Mouse (Mus musculus): Measurements from ENCODE around the gene Smc3.
A peak's percentile ranks its signal among the peaks of the same experiment; 100 is the strongest.
"Not testable (repeated sequence)": the region's sequence is repeated elsewhere in the genome, so short reads cannot be mapped to it uniquely, and the experiment has no call there.

Gene Smc3

DNA sequence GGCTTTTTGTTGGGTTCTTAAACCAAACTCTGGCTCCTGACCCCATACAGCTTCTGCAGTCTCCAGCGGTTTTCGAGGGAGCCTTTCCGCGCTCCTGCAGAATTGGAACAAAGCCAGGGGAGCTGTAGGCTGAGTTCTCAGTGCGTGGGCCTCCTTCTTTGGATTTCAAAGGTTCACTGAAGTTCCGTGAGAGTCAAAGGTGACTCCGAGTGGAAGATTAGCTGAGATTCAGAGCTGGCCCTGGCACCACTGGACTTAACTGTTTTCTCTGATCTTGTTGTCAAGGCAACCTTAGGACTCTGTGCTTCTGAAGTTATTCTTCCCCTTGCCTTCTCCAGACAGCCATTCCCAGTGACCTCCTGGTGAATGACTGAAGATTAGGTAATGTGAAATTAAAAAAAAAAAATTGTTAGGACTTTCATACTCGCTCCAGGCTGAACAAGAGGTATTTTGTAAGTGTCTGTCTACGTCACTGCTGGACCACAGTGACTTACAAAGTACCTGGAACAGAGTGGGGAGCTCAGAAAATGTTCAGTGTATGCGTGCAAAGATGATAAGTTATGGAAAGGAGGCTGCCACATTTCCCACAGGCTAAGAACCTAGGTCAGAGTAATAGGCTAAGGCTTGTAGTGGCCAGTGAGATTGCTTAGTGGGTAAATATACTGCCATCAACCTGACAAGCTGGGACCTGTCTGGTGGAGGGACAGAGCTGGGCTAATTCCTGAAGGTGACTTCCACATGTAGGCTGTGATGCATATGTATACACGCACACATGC, 23.0 kb upstream of the Smc3 start:
- peak; percentile 31 to 54 for DNase-seq

DNA sequence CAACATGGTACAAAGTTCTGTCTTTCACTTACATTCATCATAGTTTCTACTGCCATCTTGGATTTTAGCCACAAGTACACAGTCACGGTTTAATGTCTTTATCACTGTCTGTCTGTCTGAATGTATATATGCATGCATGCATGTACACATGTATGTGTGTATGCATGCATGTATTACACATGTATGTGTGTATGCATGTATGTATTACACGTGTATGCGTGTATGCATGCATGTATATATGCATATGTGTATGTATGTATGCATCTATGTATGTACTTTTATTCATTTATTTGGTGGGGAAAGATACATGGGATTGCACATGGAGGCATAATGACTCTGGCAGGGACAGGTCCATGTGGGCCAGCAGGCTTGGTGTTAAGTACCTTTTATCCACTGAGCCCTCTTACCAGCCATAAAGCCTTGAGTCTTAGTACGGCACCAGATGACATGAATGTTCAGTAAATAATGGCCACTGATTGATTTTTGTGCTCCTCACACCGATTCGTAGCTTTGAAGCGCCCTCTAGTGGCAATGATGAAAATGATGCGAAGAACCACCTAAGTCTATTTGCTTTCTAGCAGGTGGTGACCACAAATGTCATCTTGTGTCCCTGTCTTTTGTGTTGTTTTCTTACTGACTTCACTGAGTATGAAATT, 21.5 kb upstream of the Smc3 start:
- peak; percentile 64 to 76 for DNase-seq

DNA sequence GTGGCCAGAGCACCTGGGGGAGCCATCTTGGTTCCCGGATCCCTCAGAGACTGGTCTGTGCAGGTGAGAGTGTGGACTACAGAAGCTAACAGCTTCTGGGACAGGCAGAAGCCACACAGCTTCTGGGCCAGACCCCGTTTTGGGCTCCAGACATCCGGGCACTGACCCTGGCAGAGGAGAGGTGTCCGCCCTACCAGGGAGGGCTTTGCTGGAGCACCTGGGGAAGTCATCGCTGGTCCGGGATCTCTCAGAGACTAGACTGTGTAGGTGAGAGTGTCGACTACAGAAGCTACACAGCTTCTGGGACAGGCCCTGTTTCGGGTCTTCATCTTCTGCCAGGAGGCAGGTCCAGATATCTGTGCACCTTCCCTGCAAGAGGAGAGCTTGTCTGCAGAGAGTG, 19.9 kb upstream of the Smc3 start:
- DNase-seq: not testable (repeated sequence)

DNA sequence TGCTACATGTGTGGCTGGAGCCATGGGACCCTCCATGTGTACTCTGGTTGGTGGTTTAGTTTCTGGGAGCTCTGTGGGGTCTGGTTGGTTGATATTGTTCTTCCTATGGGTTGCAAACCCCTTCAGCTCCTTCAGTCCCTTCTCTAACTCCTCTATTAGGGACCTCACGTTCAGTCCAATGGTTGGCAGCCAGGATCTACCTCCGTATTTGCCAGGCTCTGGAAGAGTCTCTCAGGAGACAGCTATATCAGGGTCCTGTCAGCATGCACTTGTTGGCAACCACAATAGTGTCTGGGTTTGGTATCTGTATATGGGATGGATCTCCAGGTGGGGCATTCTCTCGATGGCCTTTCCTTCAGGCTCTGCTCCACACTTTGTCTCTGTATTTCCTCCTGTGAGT, 12.5 kb upstream of the Smc3 start:
- not testable (repeated sequence) for DNase-seq

DNA sequence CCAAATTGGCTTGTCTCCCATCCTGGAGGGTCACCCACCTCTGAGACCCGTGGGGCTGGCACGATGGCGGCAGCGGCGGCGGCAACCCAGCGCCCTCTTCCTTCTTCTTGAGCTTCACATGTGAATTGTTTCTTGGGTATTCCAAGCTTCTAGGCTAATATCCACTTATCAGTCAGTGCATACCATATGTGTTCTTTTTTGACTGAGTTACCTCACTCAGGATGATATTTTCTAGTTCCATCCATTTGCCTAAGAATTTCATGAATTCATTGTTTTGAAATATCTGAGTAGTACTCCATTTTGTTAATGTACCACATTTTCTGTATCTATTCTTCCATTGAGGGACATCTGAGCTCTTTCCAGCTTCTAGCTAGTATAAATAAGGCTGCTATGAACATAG, 11.2 kb upstream of the Smc3 start, which contains the start of gene Nutf2-ps1:
Gene Nutf2-ps1 (minus strand): TSS at position 101 of the 400 bp plus-strand sequence.
- not testable (repeated sequence) for DNase-seq

DNA sequence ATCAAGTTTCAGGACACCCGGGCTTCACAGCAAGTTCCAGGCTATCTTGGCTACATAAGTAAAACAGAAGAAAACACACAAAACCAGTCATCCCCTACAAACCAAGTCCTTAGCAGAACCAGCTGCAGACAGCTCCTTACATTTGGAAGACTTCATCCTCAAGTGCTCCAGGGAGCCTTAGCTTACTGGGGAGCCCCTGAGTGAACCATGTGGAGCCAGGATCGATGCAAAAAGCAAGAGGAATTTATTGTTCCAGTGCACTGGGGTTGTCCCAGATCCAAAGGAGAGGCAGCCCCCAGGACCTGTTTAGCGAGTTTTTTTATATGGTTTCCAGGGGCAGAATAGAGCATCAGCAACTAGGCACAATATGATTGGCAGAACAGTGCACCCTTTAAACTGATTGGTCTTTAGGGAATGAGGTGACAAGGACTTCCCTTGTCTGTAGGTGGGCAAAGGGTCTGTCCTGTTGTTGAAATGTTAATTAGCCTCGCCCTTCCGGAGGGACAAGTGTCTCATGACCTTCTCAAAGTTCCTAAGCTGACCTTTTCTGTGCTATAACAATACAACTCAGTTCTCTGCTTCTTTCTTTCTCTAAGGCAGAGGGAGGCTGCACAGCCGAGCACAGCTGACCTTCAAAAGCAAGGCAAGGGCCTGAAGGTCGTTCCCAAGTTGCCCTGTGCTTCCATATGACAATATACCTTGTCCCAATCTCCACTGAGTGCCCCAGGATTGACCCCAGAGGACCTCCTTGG, 3.3 kb upstream of the Smc3 start:
- DNase-seq: no peak

DNA sequence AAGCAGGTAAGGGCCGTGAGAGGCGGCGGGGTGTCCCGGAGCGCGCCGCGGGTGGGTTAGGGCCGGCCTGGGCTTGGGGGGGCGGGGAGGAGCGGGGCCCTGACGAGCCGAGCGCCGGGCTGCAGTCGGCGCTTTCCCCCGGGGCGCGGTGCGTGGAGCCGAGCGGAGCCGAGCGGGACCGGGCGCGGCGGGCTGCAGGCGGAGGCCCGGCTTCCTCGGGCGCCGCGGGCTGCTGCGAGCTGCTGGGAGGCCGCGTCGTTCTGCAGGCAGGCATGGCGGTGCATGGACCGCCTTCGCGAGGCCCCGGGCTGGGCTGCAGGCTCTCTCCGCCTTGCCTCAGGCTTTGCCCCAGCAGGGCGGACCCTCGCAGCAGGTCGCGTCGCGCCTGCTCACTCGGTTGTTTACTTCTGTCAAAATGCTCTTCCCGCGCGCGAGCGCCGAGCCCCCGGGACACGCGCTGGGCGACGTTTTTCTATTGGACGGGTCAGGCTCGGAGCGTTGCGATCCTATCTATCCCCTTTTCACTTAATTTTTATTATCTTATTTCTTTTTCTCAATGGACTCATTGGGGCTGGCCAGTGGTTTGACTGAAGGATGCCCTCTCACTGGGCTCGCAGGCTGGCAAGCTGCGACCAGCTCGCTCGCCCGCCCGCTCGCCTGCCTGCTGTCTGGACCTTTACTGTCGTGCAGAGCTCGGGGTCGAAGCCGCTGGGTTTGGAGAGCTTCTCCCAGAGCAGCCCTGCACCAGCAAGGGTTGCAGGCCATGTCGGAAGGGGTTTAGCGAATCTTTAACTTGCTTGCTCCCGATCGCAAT, 558 bp downstream of the Smc3 start:
- peak; percentile 67 to 82 for DNase-seq

DNA sequence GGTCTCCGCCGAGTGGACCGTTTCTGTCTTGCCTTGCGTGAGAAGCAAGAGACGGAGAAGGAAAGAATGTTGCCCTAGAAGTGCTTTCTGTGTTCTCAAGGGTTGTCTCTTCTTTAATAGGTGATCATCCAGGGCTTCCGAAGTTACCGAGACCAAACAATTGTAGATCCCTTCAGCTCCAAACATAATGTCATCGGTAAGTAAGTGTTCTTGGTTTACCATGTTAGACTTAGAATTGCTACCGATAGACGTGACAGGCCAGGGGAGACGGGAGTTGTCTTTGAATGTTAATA, 1.1 kb downstream of the Smc3 start:
- no peak for DNase-seq

DNA sequence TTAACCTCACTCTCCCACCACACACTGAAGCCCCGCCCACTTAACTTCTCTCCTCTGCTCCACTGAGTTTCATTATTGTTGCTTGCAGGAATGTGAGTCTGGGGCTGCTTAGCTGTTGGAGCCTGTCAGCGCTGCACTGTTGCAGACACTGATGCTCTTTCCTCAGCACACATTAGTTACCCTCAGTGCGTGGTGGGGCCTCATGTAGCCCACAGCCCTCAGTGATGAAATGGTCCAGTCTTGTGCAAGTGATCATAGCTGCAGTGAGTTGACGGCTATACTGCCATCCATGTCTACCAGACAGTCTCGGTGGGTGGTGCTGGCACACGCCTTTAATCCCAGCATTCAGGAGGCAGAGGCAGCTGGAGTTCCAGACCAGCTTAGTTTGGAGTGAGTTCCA, 8.7 kb downstream of the Smc3 start:
- DNase-seq: peak; percentile 17 to 36

DNA sequence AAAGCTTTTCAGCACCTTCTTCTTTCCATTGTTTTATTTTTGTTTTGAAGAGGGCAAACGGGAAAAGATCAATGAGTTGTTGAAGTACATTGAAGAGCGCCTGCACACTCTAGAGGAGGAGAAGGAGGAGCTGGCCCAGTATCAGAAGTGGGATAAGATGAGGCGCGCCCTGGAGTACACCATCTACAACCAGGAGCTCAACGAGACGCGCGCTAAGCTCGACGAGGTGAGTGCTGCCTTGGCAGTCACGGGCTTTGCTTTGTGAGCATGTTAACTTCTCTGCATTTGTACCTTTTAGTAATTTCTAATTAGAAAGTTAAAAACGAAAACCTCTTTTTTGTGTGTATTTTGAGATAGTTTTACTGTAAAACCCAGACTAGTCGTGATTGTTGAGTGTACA, 21.5 kb downstream of the Smc3 start:
- DNase-seq: no peak

DNA sequence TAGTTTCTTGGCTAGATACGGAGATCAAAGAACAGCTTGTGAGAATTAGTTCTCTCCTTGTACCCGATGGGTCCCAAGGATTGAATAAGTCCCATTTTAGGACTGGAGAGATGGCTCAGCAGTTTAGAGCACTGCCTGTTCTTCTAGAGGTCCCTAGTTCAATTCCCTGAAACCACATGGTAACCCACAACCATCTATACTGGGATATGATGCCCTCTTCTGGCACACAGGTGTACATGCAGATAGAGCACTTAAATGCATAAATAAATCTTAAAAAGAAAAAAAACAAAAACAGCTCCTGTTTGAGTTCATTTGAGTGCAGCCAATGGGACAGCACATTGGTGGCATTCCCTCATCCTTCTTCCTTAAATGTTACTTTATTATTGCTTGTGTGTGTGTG, 37.8 kb downstream of the Smc3 start:
- DNase-seq: no peak

DNA sequence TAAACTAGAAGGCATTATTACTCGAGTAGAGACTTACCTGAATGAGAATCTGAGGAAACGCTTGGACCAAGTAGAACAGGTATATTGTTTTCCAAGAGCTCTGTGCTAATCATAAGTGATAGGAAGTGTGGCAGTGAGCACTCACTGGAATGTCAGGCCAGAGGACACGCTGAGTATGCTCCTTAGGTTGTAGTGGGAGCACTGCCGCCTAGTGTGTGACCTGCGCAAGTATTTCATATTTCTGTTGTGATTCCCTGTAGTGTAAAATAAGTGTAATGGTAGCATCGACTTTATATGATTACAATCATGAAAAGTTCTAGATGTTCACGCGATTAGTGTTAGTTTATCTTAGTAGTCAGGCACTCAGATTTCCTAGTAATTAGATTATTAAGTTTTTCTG, 38.5 kb downstream of the Smc3 start:
- no peak for DNase-seq

DNA sequence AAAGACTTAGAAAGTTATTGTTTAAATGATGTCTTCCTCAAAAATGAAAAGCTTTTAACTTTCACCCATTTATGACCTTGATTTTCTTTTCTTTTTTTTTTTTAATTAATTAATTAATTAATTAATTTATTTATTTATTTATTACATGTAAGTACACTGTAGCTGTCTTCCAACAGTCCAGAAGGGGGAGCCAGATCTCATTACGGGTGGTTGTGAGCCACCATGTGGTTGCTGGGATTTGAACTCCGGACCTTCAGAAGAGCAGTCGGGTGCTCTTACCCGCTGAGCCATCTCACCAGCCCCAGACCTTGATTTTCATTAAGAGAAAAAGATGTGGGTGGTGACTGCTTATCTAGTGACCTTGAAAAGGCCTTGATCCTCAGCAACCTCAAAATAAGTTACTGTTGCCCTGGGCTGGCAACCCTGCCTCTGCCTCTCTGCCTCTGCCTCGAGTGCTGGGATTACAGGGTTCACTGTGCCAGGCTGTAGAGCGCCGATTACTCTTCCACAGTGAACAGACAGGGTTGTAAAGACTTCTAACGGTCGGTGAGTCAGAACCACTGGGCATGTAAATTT, 43.9 kb downstream of the Smc3 start:
- DNase-seq: no peak

DNA sequence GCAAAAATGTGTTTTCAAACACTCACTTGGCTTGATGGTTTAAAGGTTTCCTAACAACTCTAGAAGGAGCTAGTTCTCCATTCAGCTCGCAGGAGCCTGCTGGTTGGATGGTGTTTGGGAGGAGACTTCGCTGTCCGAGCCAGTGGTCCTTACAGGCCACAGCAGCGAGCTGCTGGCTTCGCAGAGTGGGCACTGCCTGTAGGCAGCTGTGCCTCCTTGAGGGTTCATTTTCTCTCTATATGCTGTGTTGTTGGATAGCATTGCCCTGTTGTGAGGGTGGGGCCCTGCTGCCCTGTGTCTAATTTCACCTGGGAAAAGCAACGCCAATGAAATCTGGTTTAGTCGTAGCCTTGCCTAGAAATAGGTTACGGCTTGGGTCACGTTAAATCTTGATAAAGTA, 47.1 kb downstream of the Smc3 start:
- no peak for DNase-seq

DNA sequence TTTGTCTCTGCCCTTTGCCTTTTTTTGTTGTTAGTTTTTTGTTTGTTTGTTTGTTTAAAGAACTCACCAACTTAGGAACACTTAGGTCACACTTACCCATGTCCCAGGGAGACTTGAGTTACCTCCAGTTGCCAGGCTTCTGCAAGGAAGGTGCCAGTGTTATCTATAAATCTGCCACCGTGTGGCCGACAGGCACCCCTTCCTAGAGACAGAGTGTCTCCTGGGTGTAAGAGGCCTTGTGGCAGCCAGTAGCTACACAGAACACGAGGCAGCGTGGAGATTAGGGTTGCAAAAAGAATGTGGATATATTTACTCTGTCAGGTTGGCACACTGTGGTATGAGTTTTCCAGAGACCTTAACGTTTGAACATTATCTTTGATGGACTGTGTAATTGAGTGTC, 47.9 kb downstream of the Smc3 start:
- no peak for DNase-seq

DNA sequence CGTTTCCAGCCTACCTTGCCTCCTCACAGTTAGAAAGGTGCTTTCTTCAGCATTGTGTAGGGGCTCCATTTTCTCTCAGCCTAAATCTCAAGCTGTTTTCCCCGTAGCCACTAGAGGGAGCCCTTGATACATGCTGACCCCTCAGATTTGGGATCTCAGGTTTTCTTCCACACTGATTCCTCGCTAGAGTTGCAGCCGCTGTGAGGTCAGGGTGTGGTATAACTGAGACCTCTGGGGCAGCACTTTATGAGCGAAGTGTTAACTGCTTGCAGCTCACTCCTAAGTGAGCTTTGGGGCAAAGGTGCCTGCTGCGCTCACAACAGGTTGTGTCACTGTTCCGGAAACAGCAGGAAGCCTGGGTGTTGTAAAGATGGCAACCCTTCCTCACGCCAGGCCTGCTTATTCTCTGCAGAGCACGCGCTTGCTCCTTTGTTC, 48.6 kb downstream of the Smc3 start:
- DNase-seq: peak; percentile 79 to 84

DNA sequence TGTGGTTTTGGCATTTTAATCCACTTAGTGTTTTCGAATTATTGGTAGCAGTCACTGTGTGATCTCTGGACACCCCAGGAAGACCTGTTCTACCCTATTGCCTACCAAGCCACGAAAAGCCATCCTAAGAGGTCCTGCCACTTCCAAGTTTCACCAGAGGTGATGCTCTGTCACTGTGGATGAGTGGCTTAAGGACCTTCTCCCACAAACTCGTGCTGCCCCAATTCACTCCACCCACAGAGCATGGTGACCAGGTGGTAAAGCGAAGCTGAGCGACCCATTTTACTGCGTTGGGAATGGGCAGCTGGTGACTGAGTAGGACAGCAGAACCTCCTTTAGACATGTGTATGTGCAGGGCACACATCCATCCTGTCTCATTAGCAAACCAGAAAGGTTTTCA, 49.2 kb downstream of the Smc3 start:
- DNase-seq: peak; percentile 43 to 58

DNA sequence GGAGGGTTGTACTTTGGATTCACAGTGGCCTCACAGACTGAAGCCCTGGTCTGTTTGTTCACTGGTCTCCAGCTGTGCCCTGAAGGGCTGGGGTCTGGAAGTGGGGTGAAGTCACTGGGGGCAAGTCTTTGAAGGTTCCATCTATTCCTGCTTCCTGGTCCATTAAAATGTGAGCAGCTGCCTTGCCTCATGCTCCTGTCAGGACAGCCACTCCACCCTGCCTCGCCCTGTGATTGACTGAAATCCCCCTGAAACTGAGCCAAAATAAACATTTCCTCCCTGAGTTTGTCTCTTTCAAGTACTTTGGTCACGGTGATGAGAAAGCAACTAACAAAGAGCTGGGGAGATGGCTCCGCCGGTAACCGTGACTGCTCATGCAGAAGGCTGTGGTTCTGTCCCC, 49.6 kb downstream of the Smc3 start:
- DNase-seq: peak; percentile 49 to 66

DNA sequence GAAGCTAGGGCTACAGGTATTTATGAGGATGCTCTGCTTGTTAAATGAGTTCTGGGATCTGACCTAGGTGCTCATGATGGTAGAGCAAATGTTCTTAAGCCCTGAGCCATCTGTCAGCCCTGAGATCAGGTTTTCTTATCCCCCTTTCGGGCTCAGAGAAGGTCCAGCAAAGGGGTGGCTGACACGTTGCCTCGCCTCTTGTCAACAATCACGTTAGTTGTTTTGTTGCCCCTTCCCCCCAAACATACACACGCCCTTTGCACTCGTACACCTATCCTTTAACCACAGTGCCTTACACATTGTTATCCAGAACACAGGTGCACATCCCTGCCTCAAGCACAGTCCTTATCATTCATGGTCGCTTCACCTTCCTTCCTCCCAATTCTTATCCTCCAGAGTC, 50.7 kb downstream of the Smc3 start:
- DNase-seq: no peak

DNA sequence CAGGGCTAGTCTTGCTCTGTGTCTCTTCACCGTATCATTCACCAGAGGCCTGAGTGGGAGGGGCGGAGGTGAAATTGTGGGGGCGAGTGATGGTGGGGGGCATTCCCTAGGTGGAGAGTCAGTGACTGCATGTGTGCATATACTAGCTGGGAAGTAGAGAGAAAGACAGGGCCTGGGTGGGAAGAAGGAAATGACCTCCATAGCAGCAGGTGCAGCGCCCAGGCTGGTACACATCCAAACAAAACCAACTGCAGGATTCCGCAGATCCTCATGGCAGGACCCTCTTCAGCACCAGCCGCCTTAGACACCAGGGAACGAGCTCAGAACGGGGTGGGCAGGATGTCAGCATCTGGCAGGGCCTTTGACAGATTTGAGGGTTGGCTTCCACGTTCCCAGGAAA, 52.1 kb downstream of the Smc3 start:
- no peak for DNase-seq

DNA sequence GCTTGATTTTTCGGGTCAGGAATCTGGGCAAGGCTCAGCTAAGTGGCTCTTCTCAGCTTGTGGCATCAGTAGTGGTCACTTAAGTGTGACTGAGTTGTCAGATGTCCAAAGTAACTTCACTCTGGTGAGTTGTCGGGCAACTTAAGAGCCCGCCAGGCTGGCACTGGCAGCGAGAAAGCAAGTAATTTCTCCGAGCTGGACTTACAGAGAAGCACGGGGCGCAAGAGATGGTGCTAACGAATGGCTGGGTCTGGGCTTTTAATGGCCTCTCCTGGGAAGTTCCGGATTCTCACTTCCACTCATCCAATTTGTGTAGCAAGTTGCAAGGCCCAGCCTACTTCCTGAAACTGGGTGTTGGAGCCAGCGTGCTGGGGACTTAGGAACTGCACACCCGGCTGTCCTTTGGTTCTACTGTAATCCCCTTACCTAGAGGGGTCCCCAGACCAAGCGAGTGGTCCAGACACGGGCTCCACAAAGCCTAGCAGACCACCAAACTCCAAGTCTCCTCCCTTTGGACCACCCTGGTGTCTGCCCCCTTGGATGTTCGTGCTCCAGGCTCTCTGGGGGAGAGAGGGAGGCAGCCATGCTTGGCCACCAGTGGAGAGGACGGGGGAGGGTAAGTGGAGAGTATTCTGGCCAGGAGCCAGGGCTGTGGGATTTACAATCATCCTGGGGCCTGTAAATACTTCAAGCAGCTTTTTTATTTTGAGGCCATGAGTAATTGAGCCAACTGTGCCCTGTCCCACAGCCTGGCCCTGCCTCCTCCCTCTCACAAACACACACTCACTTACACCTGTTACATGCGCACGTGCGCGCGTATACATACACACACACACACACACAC, 53.6 kb downstream of the Smc3 start:
- peak; percentile 88 to 93 for DNase-seq

DNA sequence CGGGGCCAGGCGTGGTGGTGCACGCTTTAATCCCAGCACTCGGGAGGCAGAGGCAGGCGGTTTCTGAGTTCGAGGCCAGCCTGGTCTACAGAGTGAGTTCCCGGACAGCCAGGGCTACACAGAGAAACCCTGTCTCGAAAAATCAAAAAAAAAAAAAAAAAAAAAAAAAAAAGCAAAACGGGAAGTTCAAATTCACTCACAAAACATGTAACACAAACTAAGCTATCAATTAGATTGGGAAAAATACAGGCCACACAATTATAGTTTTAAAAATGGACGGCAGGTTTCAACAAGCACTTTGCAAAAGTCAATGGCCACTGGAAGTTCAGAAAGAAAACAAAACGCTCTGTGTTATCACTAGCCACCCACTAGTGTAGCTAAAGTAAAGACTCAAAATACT, 56.2 kb downstream of the Smc3 start:
- not testable (repeated sequence) for DNase-seq
